Mouse (Mus musculus) gastrocnemius, postnatal 10 days (tissue): ENCODE data around the gene Wfdc11. TPM values are rescaled to one million over a fixed set of nuclear protein-coding genes. Genes with fewer than 3 reads are reported as not detected.

Experiments
- DNase-seq: peaks from one replicate; pipeline ENCODE4 v3.0.0; 2021; ENCODE audit warnings: mixed read lengths
- total RNA-seq, 2 experiments: library from RNA; stranded (reverse); gene quantifications; 2 replicates each; pipeline ENCODE4 v1.2.3; 2021

Gene Wfdc11
- total RNA-seq, 2 experiments from 2014 or later, result not detected

DNA sequence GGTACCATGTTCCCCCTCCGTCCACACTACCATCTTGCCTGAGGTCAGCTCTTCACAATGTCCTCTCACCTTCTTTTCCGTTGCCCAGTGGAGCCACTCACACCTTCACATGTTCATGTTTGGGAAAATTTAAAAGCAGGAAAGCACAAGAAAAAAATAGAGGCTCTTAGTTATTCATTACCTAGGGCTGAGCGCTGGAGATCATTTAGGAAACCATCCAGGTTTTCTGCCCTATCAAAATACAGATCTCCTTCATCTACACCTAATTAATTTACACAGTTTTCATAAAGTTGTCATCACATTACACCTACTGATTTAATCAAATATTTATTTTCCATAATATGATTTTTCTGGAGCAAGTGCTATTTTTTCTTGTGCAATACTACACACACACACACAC lies 35.2 kb downstream of the Wfdc11 start, which contains the start of gene Wfdc16:
Gene Wfdc16, minus strand, starts transcription at position 101 of the 400 bp plus-strand sequence.
- no peak for DNase-seq

GRCm38 (mm10) chr2:164635266-164635665 lies 38.6 kb downstream of the Wfdc11 start:
- no peak for DNase-seq

- DNase-seq, result no peak
These were observed 52.1 kb downstream of the Wfdc11 start for GRCm38 (mm10) chr2:164621775-164622174.

- no peak for DNase-seq
These were observed 54.8 kb downstream of the Wfdc11 start for GRCm38 (mm10) chr2:164619050-164619449.

DNA sequence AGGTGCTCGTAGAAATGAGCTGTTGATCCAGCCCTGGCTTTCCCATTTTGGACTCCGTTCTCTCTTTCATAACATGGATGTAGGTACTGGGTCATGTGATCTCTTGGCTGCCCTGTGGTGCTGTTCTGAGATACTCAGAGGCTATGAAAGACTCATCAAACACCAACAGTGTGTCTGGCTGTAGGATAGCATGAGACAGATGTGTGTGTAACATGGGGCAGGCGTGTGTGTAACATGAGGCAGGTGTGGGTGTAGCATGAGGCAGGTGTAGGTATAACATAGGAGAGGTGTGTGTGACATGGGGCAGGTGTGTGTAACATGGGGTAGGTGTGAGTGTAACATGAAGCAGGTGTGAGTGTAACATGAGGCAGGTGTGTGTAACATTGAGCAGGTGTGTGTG lies 58.5 kb downstream of the Wfdc11 start:
- DNase-seq, result no peak

- peak; percentile 35 for DNase-seq
These were observed 60.4 kb downstream of the Wfdc11 start, which contains the start of the genes Wfdc6b and Wfdc8 for GRCm38 (mm10) chr2:164613471-164613870. Wfdc6b (plus strand) TSS chr2:164613522. Wfdc8 (minus strand) TSS chr2:164613626.

Other genes with a start within 250 kb of the Wfdc11 start
- 10 to 100 TPM; 52.5 TPM for gene Sdc4, start 230.2 kb downstream of the Wfdc11 start, total RNA-seq
- 10 to 100 TPM; 16.8 to 18.4 TPM for gene Sys1, start 217.1 kb downstream of the Wfdc11 start, total RNA-seq
- gene Gm20458, start 213.1 kb downstream of the Wfdc11 start, total RNA-seq, result 1 to 10 TPM in 1 of 2 experiments, not detected in 1; 3.3 TPM
- gene Trp53tg5, start 200.4 kb downstream of the Wfdc11 start, total RNA-seq, result not detected
- gene Dbndd2, start 188.0 kb downstream of the Wfdc11 start, total RNA-seq, result 10 to 100 TPM; 13.0 to 17.7 TPM
- gene Pigt, start 176.6 kb downstream of the Wfdc11 start, total RNA-seq, result 10 to 100 TPM; 44.3 to 51.3 TPM
- not detected for gene Wfdc2, start 111.7 kb downstream of the Wfdc11 start, total RNA-seq
- not detected for gene Spint3, start 100.6 kb downstream of the Wfdc11 start, total RNA-seq
- gene Wfdc6a, start 88.6 kb downstream of the Wfdc11 start, total RNA-seq, result not detected
- not detected for gene Eppin, start 80.5 kb downstream of the Wfdc11 start, total RNA-seq
- gene Wfdc6b, start 60.6 kb downstream of the Wfdc11 start, total RNA-seq, result not detected
- gene Wfdc8, start 60.5 kb downstream of the Wfdc11 start, total RNA-seq, result not detected
- not detected for gene Wfdc16, start 35.3 kb downstream of the Wfdc11 start, total RNA-seq
- not detected for gene Wfdc10, start 18.0 kb downstream of the Wfdc11 start, total RNA-seq
- not detected for gene Wfdc9, start 17.5 kb downstream of the Wfdc11 start, total RNA-seq
- gene Wfdc13, start 11.0 kb upstream of the Wfdc11 start, total RNA-seq, result not detected
- not detected for gene Spint4, start 24.4 kb upstream of the Wfdc11 start, total RNA-seq
- gene Spint5, start 41.2 kb upstream of the Wfdc11 start, total RNA-seq, result not detected
- not detected for gene Wfdc3, start 71.8 kb upstream of the Wfdc11 start, total RNA-seq
- 10 to 100 TPM; 27.4 to 31.9 TPM for gene Dnttip1, start 71.9 kb upstream of the Wfdc11 start, total RNA-seq
- 10 to 100 TPM; 14.2 to 16.9 TPM for gene Ube2c, start 95.8 kb upstream of the Wfdc11 start, total RNA-seq
- over 10,000 TPM; 13,775 to 14,965 TPM for gene Tnnc2, start 105.9 kb upstream of the Wfdc11 start, total RNA-seq
- gene Snx21, start 111.7 kb upstream of the Wfdc11 start, total RNA-seq, result 10 to 100 TPM; 18.1 to 20.5 TPM
- 10 to 100 TPM in 1 of 2 experiments, 1 to 10 TPM in 1; 9.7 to 10.4 TPM for gene Acot8, start 130.8 kb upstream of the Wfdc11 start, total RNA-seq
- gene Zswim3, start 131.0 kb upstream of the Wfdc11 start, total RNA-seq, result 1 to 10 TPM; 1.2 to 1.4 TPM
- gene Zswim1, start 148.6 kb upstream of the Wfdc11 start, total RNA-seq, result 1 to 10 TPM; 3.5 to 4.5 TPM
- gene Spata25, start 154.4 kb upstream of the Wfdc11 start, total RNA-seq, result under 1 TPM; 0.68 TPM
- 10 to 100 TPM; 53.3 to 75.2 TPM for gene Ctsa, start 158.8 kb upstream of the Wfdc11 start, total RNA-seq
- 10 to 100 TPM; 39.2 to 45.2 TPM for gene Neurl2, start 159.4 kb upstream of the Wfdc11 start, total RNA-seq
- gene Pltp, start 183.6 kb upstream of the Wfdc11 start, total RNA-seq, result 10 to 100 TPM; 15.2 to 18.5 TPM
- gene Pcif1, start 205.2 kb upstream of the Wfdc11 start, total RNA-seq, result 10 to 100 TPM; 31.2 to 34.3 TPM
- gene Zfp335, start 237.7 kb upstream of the Wfdc11 start, total RNA-seq, result 10 to 100 TPM in 1 of 2 experiments, 1 to 10 TPM in 1; 8.5 to 11.0 TPM